Mouse (Mus musculus): ENCODE data around the gene Gm37419. TPM values are rescaled to one million over a fixed set of nuclear protein-coding genes. Genes with fewer than 3 reads are reported as not detected.

Gene Gm37419
- total RNA-seq, 2 experiments from 2014 or later: not detected

- no peak for DNase-seq (ENCODE audit: low spot score in 2 of 2)
These were observed 9.8 kb upstream of the Gm37419 start for GRCm38 (mm10) chr16:23978495-23978894.

GRCm38 (mm10) chr16:23979446-23979845 is 8.8 kb upstream of the Gm37419 start:
- no peak for DNase-seq (ENCODE audit: low spot score in 2 of 2)

DNA sequence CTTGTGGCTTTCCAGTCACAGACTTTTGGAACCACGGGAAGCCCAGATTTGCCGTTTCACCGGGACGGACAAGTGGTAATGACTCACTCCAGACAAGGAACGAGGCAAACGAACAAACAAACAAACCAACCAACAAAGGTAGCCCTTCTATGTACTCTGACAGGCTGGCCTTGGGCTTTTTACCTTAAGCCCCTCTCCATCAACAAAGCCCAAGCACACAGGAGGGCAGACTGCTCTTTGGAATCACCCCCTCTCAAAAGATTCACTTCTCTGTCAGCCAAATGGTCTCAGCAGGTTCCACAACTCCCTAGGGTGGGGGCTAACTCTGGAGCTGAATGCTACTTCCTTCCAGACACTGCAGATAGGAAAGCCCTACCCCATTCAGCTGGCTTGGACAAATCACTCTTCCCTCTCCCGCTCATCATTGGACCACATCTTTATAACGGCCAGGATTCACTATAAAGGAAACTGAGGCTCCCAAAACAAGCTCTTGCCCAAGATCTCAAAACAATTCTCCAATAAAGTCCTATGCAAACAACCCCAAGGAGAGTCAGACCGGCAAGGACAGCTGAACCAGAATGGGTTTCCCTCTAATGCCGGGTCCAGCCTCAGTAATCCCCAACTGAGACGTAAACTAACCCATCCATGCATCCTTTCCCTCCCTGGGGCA is 7.9 kb upstream of the Gm37419 start:
- no peak for DNase-seq (ENCODE audit: low spot score in 2 of 2)

- peak in 1 of 2 experiments; percentile 42 for DNase-seq (ENCODE audit: low spot score in 2 of 2)
These were observed 7.1 kb upstream of the Gm37419 start for GRCm38 (mm10) chr16:23980991-23981720.

GRCm38 (mm10) chr16:23981925-23982851 is 6.1 kb upstream of the Gm37419 start:
- peak in 1 of 2 experiments; percentile 85 for DNase-seq (ENCODE audit: low spot score in 2 of 2)

- DNase-seq (ENCODE audit: low spot score in 2 of 2): peak; percentile 76 to 88
These were observed 5.2 kb upstream of the Gm37419 start for GRCm38 (mm10) chr16:23982891-23983588.

GRCm38 (mm10) chr16:23984183-23984582 is 4.1 kb upstream of the Gm37419 start:
- DNase-seq (ENCODE audit: low spot score in 2 of 2): peak; percentile 80 to 91

GRCm38 (mm10) chr16:23984760-23985466 is 3.4 kb upstream of the Gm37419 start:
- DNase-seq (ENCODE audit: low spot score in 2 of 2): peak in 1 of 2 experiments; percentile 45

- peak in 1 of 2 experiments; percentile 62 for DNase-seq (ENCODE audit: low spot score in 2 of 2)
These were observed 2.8 kb upstream of the Gm37419 start for GRCm38 (mm10) chr16:23985467-23985861.

DNA sequence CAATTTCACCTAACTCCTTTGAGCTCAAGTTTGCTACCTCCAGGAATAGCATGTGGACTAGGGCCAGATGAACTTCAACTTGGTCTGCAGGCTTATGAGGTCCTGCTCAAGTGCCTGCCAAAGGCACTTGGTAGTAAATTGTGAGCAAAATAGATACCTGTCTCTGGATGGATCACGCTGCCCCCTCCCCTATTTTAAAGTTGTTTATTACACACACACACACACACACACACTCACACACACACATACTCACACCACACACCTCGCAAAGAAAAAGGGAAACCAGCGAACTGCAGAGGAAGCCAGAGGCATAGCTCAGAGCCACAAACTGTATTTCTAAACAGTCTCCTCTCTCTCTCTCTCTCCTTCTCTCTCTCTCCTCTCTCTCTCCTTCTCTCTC is 2.1 kb upstream of the Gm37419 start:
- DNase-seq (ENCODE audit: low spot score in 2 of 2): no peak

- DNase-seq (ENCODE audit: low spot score in 2 of 2): peak in 1 of 2 experiments; percentile 47
These were observed 1.4 kb upstream of the Gm37419 start for GRCm38 (mm10) chr16:23986871-23987270.

GRCm38 (mm10) chr16:23987341-23988156 is 733 bp upstream of the Gm37419 start:
- peak in 1 of 2 experiments; percentile 70 for DNase-seq (ENCODE audit: low spot score in 2 of 2)

GRCm38 (mm10) chr16:23988157-23988465 is 171 bp upstream of the Gm37419 start:
- no peak for DNase-seq (ENCODE audit: low spot score in 2 of 2)

DNA sequence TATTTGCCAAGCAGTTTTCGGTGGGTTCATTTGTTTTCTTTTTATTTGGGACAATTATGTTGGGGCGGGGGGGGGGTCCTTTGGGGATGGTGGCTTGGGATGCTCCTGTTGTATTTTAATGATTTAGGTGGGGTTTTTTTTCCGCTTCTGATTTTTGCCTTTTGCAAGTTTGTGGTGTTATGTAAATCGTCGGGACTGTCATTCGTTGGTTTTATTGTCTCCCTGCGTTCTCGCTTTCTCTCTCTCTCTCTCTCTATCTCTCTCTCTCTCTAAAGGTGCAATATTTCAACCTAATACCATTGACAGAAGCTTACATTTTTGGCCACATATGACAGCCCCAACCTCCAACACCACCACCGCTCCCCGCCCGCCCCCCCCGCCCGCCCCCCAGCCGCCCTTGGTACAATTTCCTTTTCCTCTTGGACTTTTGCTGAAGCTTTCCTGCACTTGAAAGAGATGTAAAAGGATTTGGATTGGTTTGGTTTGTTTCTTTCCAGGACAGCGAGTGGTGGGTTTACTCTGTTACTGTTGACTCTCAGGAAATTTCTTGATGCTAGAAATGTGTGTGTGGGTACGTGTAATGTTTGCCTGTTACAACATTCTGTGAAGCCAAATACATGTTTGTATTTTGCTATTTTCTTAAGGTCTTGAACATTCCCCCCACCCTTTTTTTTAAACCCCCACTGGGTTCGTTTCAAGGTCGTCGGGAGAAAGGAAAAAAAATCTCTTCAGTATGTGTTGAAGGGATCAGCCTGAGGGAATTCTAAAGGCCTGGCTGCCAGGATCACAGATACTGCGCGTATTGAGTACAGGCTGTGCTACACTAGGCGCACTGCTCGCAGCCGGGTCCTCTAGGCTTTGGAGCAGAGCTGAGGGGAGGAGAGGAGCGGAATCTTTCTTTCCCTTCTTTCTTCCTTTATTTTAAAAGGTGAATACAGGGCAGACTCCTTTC is 1.2 kb downstream of the Gm37419 start:
- DNase-seq (ENCODE audit: low spot score in 2 of 2): peak in 1 of 2 experiments; percentile 55

DNA sequence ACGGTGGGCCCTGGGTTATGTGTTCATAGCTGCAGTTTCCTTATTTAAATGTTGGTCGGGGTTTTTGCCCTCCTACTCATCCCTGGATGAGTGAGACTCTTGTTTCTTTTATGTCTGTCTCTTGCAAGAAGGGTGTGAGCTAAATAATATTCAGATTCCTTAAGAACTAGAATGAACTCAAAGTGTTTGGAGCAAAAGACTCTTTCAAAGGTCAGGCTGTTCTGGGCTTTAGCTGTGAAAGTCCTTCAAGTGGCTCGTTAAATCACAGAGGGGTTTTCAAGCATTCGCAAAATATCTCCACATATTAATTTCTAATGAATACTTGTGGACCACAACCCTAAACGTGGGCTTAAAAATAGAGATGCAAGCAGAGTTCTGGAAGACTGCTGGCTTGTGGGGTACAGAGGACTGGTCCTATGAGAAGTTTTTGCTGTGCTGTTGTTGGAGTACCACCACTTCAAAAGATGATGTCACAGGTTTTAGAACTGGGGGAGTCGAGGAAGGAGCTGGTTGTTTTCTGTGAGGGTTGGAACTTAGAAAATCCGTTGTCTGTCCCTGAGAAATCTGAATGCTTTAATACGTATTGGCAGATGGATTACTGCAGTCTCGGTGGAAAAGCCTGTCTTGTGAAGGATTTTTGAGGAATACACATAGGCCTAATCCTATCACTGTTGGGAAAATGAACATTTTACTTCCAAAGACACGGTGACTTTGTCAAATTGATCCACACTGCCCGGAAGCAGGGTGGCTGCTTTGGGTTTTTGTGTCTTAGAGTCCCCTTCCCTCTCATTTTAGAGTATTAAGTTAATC is 2.1 kb downstream of the Gm37419 start:
- no peak for DNase-seq (ENCODE audit: low spot score in 2 of 2)

- DNase-seq (ENCODE audit: low spot score in 2 of 2): peak; percentile 79 to 87
These were observed 2.9 kb downstream of the Gm37419 start for GRCm38 (mm10) chr16:23991170-23991569.

- no peak for DNase-seq (ENCODE audit: low spot score in 2 of 2)
These were observed 3.7 kb downstream of the Gm37419 start for GRCm38 (mm10) chr16:23991846-23992580.
